Mouse (Mus musculus) inflammation-experienced regulatory T-cells, adult 6 months (primary cell): ENCODE data around the gene Dhrs13. TPM values are rescaled to one million over a fixed set of nuclear protein-coding genes. Genes with fewer than 3 reads are reported as not detected.

Source experiments
- polyA plus RNA-seq, 3 experiments: library from polyadenylated mRNA; unstranded; fragments of 100-300 nt; shearing (Covaris generic); gene quantifications; one replicate each; pipeline ENCODE4 v1.2.1; 2017

Gene Dhrs13
- polyA plus RNA-seq, 3 experiments from 2014 or later = 0.94 to 1.8 (median 1.7) TPM

Other genes starting within 250 kb of the Dhrs13 start
- under 1 TPM in 2 of 3 experiments, not detected in 1; 0.15 to 0.58 TPM for gene Gm10277, start 244.5 kb upstream of the Dhrs13 start, polyA plus RNA-seq
- gene Pipox, start 138.2 kb upstream of the Dhrs13 start, polyA plus RNA-seq = 1 to 10 TPM in 1 of 3 experiments, under 1 TPM in 2; 0.43 to 2.7 (median 0.56) TPM
- under 1 TPM in 1 of 3 experiments, not detected in 2; 0.24 TPM for gene Sez6, start 101.5 kb upstream of the Dhrs13 start, polyA plus RNA-seq
- 10 to 100 TPM; 21.4 to 37.6 (median 35.3) TPM for gene Phf12, start 49.5 kb upstream of the Dhrs13 start, polyA plus RNA-seq
- 10 to 100 TPM; 21.3 to 36.0 (median 24.7) TPM for gene Flot2, start 5.7 kb downstream of the Dhrs13 start, polyA plus RNA-seq
- gene Eral1, start 48.1 kb downstream of the Dhrs13 start, polyA plus RNA-seq = 10 to 100 TPM; 29.4 to 45.2 (median 41.1) TPM
- 10 to 100 TPM; 10.9 to 20.0 (median 12.1) TPM for gene Fam222b, start 62.4 kb downstream of the Dhrs13 start, polyA plus RNA-seq
- gene Traf4, start 133.3 kb downstream of the Dhrs13 start, polyA plus RNA-seq = 1 to 10 TPM; 3.5 to 6.8 (median 3.6) TPM
- gene Nek8, start 144.4 kb downstream of the Dhrs13 start, polyA plus RNA-seq = 10 to 100 TPM in 2 of 3 experiments, 1 to 10 TPM in 1; 9.1 to 13.2 (median 11.3) TPM
- gene Tlcd1, start 144.4 kb downstream of the Dhrs13 start, polyA plus RNA-seq = 1 to 10 TPM; 2.7 to 3.6 (median 3.2) TPM
- 1,000 to 10,000 TPM; 2,768 to 4,435 (median 3,801) TPM for gene Rpl23a, start 151.3 kb downstream of the Dhrs13 start, polyA plus RNA-seq
- 1 to 10 TPM in 1 of 3 experiments, not detected in 2; 1.4 TPM for gene Rab34, start 156.2 kb downstream of the Dhrs13 start, polyA plus RNA-seq
- gene Proca1, start 161.1 kb downstream of the Dhrs13 start, polyA plus RNA-seq = 1 to 10 TPM; 1.9 to 5.4 (median 3.5) TPM
- gene Sdf2, start 213.5 kb downstream of the Dhrs13 start, polyA plus RNA-seq = 100 to 1,000 TPM; 103 to 118 (median 104) TPM
- 10 to 100 TPM; 16.6 to 18.7 (median 16.9) TPM for gene Supt6, start 213.7 kb downstream of the Dhrs13 start, polyA plus RNA-seq
- gene 2610507B11Rik, start 229.5 kb downstream of the Dhrs13 start, polyA plus RNA-seq = 10 to 100 TPM; 26.4 to 41.9 (median 27.3) TPM